Mouse (Mus musculus) embryo, embryonic 9.5 days (tissue): ENCODE data around the gene Olfr71.

Source experiments
- DNase-seq: peaks from one replicate; pipeline ENCODE4 v3.0.0-alpha.2; 2017; ENCODE audit errors: extremely low spot score

The Olfr71 gene

GRCm38 (mm10) chr4:43709869-43710268, at the start of gene Olfr71:
Gene Olfr71 (minus strand): TSS chr4:43710255.
- DNase-seq: no peak

GRCm38 (mm10) chr4:43757213-43757612, 47.2 kb upstream of the Olfr71 start:
- no peak for DNase-seq

DNA sequence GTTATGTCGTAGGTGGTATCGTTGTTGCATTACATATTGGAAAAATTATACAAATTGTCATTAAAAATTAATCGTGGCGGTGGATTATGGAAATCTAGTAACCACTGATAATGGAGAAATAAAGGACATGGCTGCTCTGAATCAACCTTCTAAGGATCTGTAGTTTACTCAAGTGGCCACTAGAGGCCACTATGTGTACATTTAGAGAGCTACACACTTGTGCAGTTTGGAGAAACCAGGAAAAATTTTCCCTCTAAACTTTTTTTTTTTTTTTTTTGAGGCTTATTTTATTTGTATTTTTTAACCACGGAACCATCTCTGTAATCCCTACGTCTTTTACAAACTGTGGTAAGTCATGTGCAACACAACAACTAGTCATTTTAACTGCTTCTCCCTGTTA, 35.1 kb upstream of the Olfr71 start:
- no peak for DNase-seq

GRCm38 (mm10) chr4:43743099-43743498, 33.0 kb upstream of the Olfr71 start:
- no peak for DNase-seq

GRCm38 (mm10) chr4:43742637-43743036, 32.6 kb upstream of the Olfr71 start:
- no peak for DNase-seq

GRCm38 (mm10) chr4:43741526-43741925, 31.5 kb upstream of the Olfr71 start:
- DNase-seq: no peak

GRCm38 (mm10) chr4:43738989-43739674, 29.1 kb upstream of the Olfr71 start:
- no peak for DNase-seq

- no peak for DNase-seq
Observed at GRCm38 (mm10) chr4:43737144-43737543, 27.1 kb upstream of the Olfr71 start.

DNA sequence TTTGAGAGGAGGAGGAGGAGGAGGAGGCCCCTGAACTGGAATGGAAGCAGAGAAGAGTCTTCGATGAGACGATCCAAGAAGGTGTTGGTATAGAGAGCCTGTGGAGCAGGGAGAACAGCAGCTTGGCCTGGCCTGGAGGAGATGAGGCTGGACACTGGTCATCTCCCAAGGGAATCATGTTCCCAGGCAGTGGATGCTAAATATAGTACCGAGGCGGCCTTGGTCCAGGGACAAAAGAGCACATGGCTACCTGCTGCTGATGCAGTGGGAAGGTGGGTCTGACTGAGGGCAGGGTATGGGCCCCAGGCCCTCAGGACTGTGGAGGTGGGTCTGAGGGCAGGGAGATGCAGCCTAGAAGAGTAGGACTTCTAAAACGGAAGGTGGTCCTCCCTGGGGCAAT, 23.1 kb upstream of the Olfr71 start:
- DNase-seq: no peak

- DNase-seq: no peak
Observed at GRCm38 (mm10) chr4:43732171-43732570, 22.1 kb upstream of the Olfr71 start.

- no peak for DNase-seq
Observed at GRCm38 (mm10) chr4:43730750-43731297, 20.8 kb upstream of the Olfr71 start.

DNA sequence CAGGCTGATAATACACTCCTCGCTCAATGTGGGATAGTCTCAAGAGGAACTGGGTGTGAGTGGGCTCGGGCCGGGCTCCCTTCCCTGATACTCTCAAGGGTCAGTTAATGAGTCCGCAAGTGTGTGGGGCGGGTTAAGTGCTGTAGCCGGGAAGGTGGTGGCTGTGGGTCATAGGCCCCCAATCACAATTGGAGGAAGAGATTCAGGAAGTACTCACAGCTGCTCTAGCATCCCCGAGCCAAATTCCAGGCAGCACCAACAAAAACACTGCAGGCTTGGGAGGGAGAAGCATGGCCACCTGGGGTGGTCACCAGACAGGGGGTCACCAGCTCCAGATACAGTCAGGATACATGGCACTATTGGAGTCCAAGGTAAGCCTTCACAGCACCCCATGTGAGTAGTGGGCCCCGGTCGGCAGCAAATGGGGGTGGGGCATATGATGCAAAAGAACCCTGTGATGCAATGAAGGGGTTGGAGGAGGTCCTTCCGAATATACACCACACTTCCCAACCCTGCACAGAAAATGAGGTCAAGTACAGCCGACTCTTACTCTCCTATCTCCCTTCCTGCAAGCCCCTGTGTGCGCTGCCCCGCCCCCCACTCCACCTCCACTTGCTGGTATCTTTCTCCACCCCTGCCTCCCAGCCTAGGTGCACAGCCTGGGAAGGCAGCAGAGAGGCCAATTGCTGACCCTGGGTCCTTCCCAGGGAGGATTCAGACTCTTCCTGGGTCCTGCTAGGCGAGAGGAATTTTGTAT, 19.9 kb upstream of the Olfr71 start, which contains the start of gene Spaar:
Gene Spaar (plus strand): TSS at position 241 of the 757 bp plus-strand sequence.
- DNase-seq: no peak

- DNase-seq: no peak
Observed at GRCm38 (mm10) chr4:43729126-43729525, 19.1 kb upstream of the Olfr71 start.

GRCm38 (mm10) chr4:43728576-43728954, 18.5 kb upstream of the Olfr71 start:
- no peak for DNase-seq

- no peak for DNase-seq
Observed at GRCm38 (mm10) chr4:43727718-43728575, 17.9 kb upstream of the Olfr71 start.

- no peak for DNase-seq
Observed at GRCm38 (mm10) chr4:43726995-43727394, 16.9 kb upstream of the Olfr71 start, which contains the start of gene Hrct1. Gene Hrct1 (plus strand): TSS chr4:43727188.

- no peak for DNase-seq
Observed at GRCm38 (mm10) chr4:43726228-43726993, 16.4 kb upstream of the Olfr71 start.

DNA sequence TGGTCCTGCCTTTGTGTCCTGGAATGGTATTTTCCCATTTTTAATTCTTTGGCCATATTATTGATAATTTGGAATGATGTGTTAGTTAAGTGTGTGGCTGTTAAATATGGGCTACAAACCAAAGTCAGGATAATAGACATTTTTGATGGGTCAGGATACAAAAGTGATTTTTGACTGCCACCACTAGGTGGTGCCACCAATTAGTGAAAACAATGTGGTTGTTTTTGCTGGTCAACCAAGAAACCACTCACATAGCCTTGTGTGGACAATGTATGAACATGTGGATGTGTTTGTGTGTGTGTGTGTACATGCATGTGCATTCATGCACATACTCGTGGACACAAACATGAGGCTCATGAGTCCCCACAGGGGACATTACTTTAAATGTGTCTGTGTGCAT, 14.7 kb upstream of the Olfr71 start:
- DNase-seq: no peak

DNA sequence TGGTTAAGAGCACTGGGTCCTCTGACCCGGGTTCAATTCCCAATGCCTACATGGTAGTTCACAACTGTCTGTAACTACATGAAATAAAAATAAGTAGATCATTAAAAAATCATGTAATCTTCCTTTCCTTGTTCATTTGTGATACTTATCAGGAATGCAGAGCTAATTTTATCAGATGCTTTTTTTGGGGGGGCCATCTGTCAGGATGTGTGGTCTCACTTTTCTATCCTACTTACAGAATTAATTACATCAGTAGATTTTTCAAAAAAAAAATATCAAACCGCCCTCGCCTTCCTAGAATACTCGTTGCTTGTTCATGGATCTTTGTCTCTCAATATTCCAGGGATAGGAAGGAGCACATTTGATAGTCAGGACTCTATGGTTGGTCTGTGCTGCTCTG, 12.1 kb upstream of the Olfr71 start:
- DNase-seq: no peak

- no peak for DNase-seq
Observed at GRCm38 (mm10) chr4:43720491-43721228, 10.6 kb upstream of the Olfr71 start.
